Mouse (Mus musculus): ENCODE results near the gene Tm9sf3. TPM values are rescaled to one million over a fixed set of nuclear protein-coding genes. Genes with fewer than 3 reads are reported as not detected.

Tm9sf3 gene
- polyA plus RNA-seq, 1 experiment: 151 TPM

- Histone ChIP-seq H3K4me3 (ENCODE audit: insufficient read depth, low read length) (peak overlapping the region; percentile 70), H3K27ac (ENCODE audit: insufficient read depth, low read depth, low read length) (peak overlapping the region; percentile 86), H3K4me1 (ENCODE audit: control insufficient read depth, insufficient read depth, low read length) (peaks cover 25% of the 10 kb centered on the region)
- no peak for TF ChIP-seq POLR2A (IDR thresholded peaks at IDR 0.05; ENCODE audit: borderline replicate concordance, low read depth, low read length)
- no peak for TF ChIP-seq CTCF (IDR thresholded peaks at IDR 0.05; ENCODE audit: low read depth, low read length)
Observed at GRCm38 (mm10) chr19:41264331-41264799, 568 bp upstream of the Tm9sf3 start.

GRCm38 (mm10) chr19:41262712-41263629 is 826 bp downstream of the Tm9sf3 start:
- peaks cover 34% of the 10 kb centered on the region for H3K4me1 ChIP-seq (ENCODE audit: control insufficient read depth, insufficient read depth, low read length)
- peak overlapping the region; percentile 70 for H3K4me3 ChIP-seq (ENCODE audit: insufficient read depth, low read length)
- H3K27ac ChIP-seq (ENCODE audit: insufficient read depth, low read depth, low read length): peak overlapping the region; percentile 93
- TF ChIP-seq CTCF (IDR thresholded peaks at IDR 0.05; ENCODE audit: low read depth, low read length) (no peak), POLR2A (IDR thresholded peaks at IDR 0.05; ENCODE audit: borderline replicate concordance, low read depth, low read length) (no peak)

- TF ChIP-seq CTCF (IDR thresholded peaks at IDR 0.05; ENCODE audit: low read depth, low read length) (no peak), POLR2A (IDR thresholded peaks at IDR 0.05; ENCODE audit: borderline replicate concordance, low read depth, low read length) (no peak)
- Histone ChIP-seq H3K4me1 (ENCODE audit: control insufficient read depth, insufficient read depth, low read length) (peaks cover 34% of the 10 kb centered on the region), H3K27ac (ENCODE audit: insufficient read depth, low read depth, low read length) (no peak overlapping the region), H3K4me3 (ENCODE audit: insufficient read depth, low read length) (no peak overlapping the region)
Observed at GRCm38 (mm10) chr19:41260736-41261135, 3.1 kb downstream of the Tm9sf3 start.

- H3K27ac ChIP-seq (ENCODE audit: insufficient read depth, low read depth, low read length): no peak overlapping the region
- TF ChIP-seq CTCF (IDR thresholded peaks at IDR 0.05; ENCODE audit: low read depth, low read length): no peak
- no peak overlapping the region for H3K4me3 ChIP-seq (ENCODE audit: insufficient read depth, low read length)
- peaks cover 26% of the 10 kb centered on the region for H3K4me1 ChIP-seq (ENCODE audit: control insufficient read depth, insufficient read depth, low read length)
Observed at GRCm38 (mm10) chr19:41259256-41259655, 4.5 kb downstream of the Tm9sf3 start.

GRCm38 (mm10) chr19:41258707-41259106 is 5.1 kb downstream of the Tm9sf3 start:
- TF ChIP-seq POLR2A (IDR thresholded peaks at IDR 0.05; ENCODE audit: borderline replicate concordance, low read depth, low read length): no peak
- TF ChIP-seq CTCF (IDR thresholded peaks at IDR 0.05; ENCODE audit: low read depth, low read length): 0 out of 2 replicates have a peak, but pooled peaks have one; percentile 29
- peaks cover 26% of the 10 kb centered on the region for H3K4me1 ChIP-seq (ENCODE audit: control insufficient read depth, insufficient read depth, low read length)
- no peak overlapping the region for H3K4me3 ChIP-seq (ENCODE audit: insufficient read depth, low read length)
- no peak overlapping the region for H3K27ac ChIP-seq (ENCODE audit: insufficient read depth, low read depth, low read length)

- Histone ChIP-seq H3K27ac (ENCODE audit: insufficient read depth, low read depth, low read length) (no peak overlapping the region), H3K4me1 (ENCODE audit: control insufficient read depth, insufficient read depth, low read length) (peaks cover 16% of the 10 kb centered on the region), H3K4me3 (ENCODE audit: insufficient read depth, low read length) (no peak overlapping the region)
- TF ChIP-seq POLR2A (IDR thresholded peaks at IDR 0.05; ENCODE audit: borderline replicate concordance, low read depth, low read length) (no peak), CTCF (IDR thresholded peaks at IDR 0.05; ENCODE audit: low read depth, low read length) (no peak)
Observed at GRCm38 (mm10) chr19:41254584-41254983, 9.2 kb downstream of the Tm9sf3 start.

GRCm38 (mm10) chr19:41248968-41249367 is 14.8 kb downstream of the Tm9sf3 start:
- no peak overlapping the region for H3K4me3 ChIP-seq (ENCODE audit: insufficient read depth, low read length)
- H3K27ac ChIP-seq (ENCODE audit: insufficient read depth, low read depth, low read length): no peak overlapping the region
- H3K4me1 ChIP-seq (ENCODE audit: control insufficient read depth, insufficient read depth, low read length): peaks cover 13% of the 10 kb centered on the region
- TF ChIP-seq POLR2A (IDR thresholded peaks at IDR 0.05; ENCODE audit: borderline replicate concordance, low read depth, low read length) (no peak), CTCF (IDR thresholded peaks at IDR 0.05; ENCODE audit: low read depth, low read length) (no peak)

GRCm38 (mm10) chr19:41248271-41248670 is 15.5 kb downstream of the Tm9sf3 start:
- H3K4me1 ChIP-seq (ENCODE audit: control insufficient read depth, insufficient read depth, low read length): peaks cover 13% of the 10 kb centered on the region
- TF ChIP-seq CTCF (IDR thresholded peaks at IDR 0.05; ENCODE audit: low read depth, low read length) (no peak), POLR2A (IDR thresholded peaks at IDR 0.05; ENCODE audit: borderline replicate concordance, low read depth, low read length) (no peak)
- H3K4me3 ChIP-seq (ENCODE audit: insufficient read depth, low read length): no peak overlapping the region
- no peak overlapping the region for H3K27ac ChIP-seq (ENCODE audit: insufficient read depth, low read depth, low read length)

- Histone ChIP-seq H3K4me1 (ENCODE audit: control insufficient read depth, insufficient read depth, low read length) (peaks cover 15% of the 10 kb centered on the region), H3K27ac (ENCODE audit: insufficient read depth, low read depth, low read length) (peak overlapping the region; percentile 23; the same call in 1 of the 2 replicates), H3K4me3 (ENCODE audit: insufficient read depth, low read length) (no peak overlapping the region)
- TF ChIP-seq CTCF (IDR thresholded peaks at IDR 0.05; ENCODE audit: low read depth, low read length) (no peak), POLR2A (IDR thresholded peaks at IDR 0.05; ENCODE audit: borderline replicate concordance, low read depth, low read length) (no peak)
Observed at GRCm38 (mm10) chr19:41246271-41246670, 17.5 kb downstream of the Tm9sf3 start.

GRCm38 (mm10) chr19:41244581-41244980 is 19.2 kb downstream of the Tm9sf3 start:
- TF ChIP-seq CTCF (IDR thresholded peaks at IDR 0.05; ENCODE audit: low read depth, low read length) (no peak), POLR2A (IDR thresholded peaks at IDR 0.05; ENCODE audit: borderline replicate concordance, low read depth, low read length) (no peak)

More at GRCm38 (mm10) chr19:41244581-41244980, 19.2 kb downstream of the Tm9sf3 start:
- no peak overlapping the region for H3K4me3 ChIP-seq (ENCODE audit: insufficient read depth, low read length)
- H3K4me1 ChIP-seq (ENCODE audit: control insufficient read depth, insufficient read depth, low read length): peaks cover 10% of the 10 kb centered on the region
- no peak overlapping the region for H3K27ac ChIP-seq (ENCODE audit: insufficient read depth, low read depth, low read length)
